ENCODE assay signal across 9 mouse cellular contexts in genomic region chr10:117229826-117230225, GRCm38 (mm10). TPM values are rescaled to one million over a fixed set of nuclear protein-coding genes. Genes with fewer than 3 reads are reported as not detected.
DNase-seq lines count a peak whose midpoint lies in the region; ATAC-seq and TF ChIP-seq lines count a peak whose summit lies in the region.
"Had no signal": no experiment of that assay in that cellular context is flagged by ENCODE, and none has a peak within 500 bp of the region (broad histone marks: within the 10 kb centered on the region; RNA-seq: fewer than 3 reads in every experiment).

No protein-coding gene starts in this region.

- no peak for TF ChIP-seq CTCF in midbrain, postnatal 0 days (IDR thresholded peaks at IDR 0.05)
- no peak for TF ChIP-seq CTCF in stomach, postnatal 0 days (IDR thresholded peaks at IDR 0.05; ENCODE audit: low read depth)

- ATAC-seq in midbrain, postnatal 0 days (ENCODE audit: low FRiP score), result no peak
- ATAC-seq in midbrain, embryonic 13.5 days, result no peak
- ATAC-seq in kidney, embryonic 16.5 days (ENCODE audit: low FRiP score, low TSS enrichment), result peak; percentile 94
- peak; percentile 59; the same call in 1 of the 2 replicates for ATAC-seq in stomach, postnatal 0 days (ENCODE audit: low FRiP score, low TSS enrichment)

- no peak for TF ChIP-seq EP300 in stomach, postnatal 0 days (optimal IDR thresholded peaks at IDR 0.05)

- peak; percentile 12 for DNase-seq in embryo, embryonic 10 days (ENCODE audit: low spot score)
- no peak for DNase-seq in embryo, embryonic 9.5 days (ENCODE audit: extremely low spot score)
- DNase-seq in midbrain, postnatal 0 days (ENCODE audit: low spot score), result peak; percentile 13
- DNase-seq in stomach, postnatal 0 days (ENCODE audit: low spot score), result peak; percentile 32
- DNase-seq in layer of hippocampus, adult 8-10 months (ENCODE audit: low spot score in 2 of 2), result no peak
- DNase-seq in gastrocnemius, postnatal 4 days (ENCODE audit: low spot score in 2 of 2), result no peak

- no peaks in the 10 kb centered on the region for H3K9me3 ChIP-seq in midbrain, postnatal 0 days (ENCODE audit: low read length)
- H3K9me3 ChIP-seq in midbrain, embryonic 13.5 days, result no peaks in the 10 kb centered on the region
- H3K9me3 ChIP-seq in kidney, embryonic 16.5 days (ENCODE audit: low read length), result no peaks in the 10 kb centered on the region
- no peaks in the 10 kb centered on the region for H3K9me3 ChIP-seq in stomach, postnatal 0 days (ENCODE audit: control insufficient read depth, low read length)

- no peak overlapping the region for H3K4me2 ChIP-seq in midbrain, postnatal 0 days (ENCODE audit: low read depth, low read length, poor library complexity, severe bottlenecking)
- no peak overlapping the region for H3K4me2 ChIP-seq in midbrain, embryonic 13.5 days (replicated peaks)
- peak overlapping the region; percentile 14 for H3K4me2 ChIP-seq in kidney, embryonic 16.5 days (replicated peaks; ENCODE audit: low read depth, low read length)
- H3K4me2 ChIP-seq in stomach, postnatal 0 days (replicated peaks; ENCODE audit: low read depth), result 0 out of 2 replicates have a peak overlapping the region, but pooled peaks have one; percentile 8

- H3K9ac ChIP-seq in midbrain, postnatal 0 days (replicated peaks; ENCODE audit: low read length, poor library complexity, severe bottlenecking), result no peak overlapping the region
- no peak overlapping the region for H3K9ac ChIP-seq in midbrain, embryonic 13.5 days (replicated peaks)
- no peak overlapping the region for H3K9ac ChIP-seq in kidney, embryonic 16.5 days (replicated peaks; ENCODE audit: low read length)
- no peak overlapping the region for H3K9ac ChIP-seq in stomach, postnatal 0 days (ENCODE audit: low read length)

- WGBS in midbrain, postnatal 0 days, result 69% methylated on average over 16 of the region's 16 CpGs
- 77% methylated on average over 16 of the region's 16 CpGs for WGBS in midbrain, embryonic 13.5 days
- WGBS in kidney, embryonic 16.5 days, result 39% methylated on average over 16 of the region's 16 CpGs
- WGBS in stomach, postnatal 0 days, result 67% methylated on average over 16 of the region's 16 CpGs

- no peaks in the 10 kb centered on the region for H3K4me1 ChIP-seq in midbrain, postnatal 0 days (ENCODE audit: insufficient read depth, low read length)
- H3K4me1 ChIP-seq in midbrain, embryonic 13.5 days (replicated peaks), result peaks cover 5% of the 10 kb centered on the region
- H3K4me1 ChIP-seq in kidney, embryonic 16.5 days (ENCODE audit: insufficient read depth, low read length), result peaks cover 12% of the 10 kb centered on the region
- 0 out of 2 replicates have a peak, but pooled peaks cover under 1% of the 10 kb centered on the region for H3K4me1 ChIP-seq in stomach, postnatal 0 days (replicated peaks; ENCODE audit: control insufficient read depth, insufficient read depth)

- H3K27ac ChIP-seq in midbrain, postnatal 0 days (ENCODE audit: low read depth, low read length), result no peak overlapping the region
- H3K27ac ChIP-seq in midbrain, embryonic 13.5 days, result no peak overlapping the region
- peak overlapping the region; percentile 86 for H3K27ac ChIP-seq in kidney, embryonic 16.5 days (ENCODE audit: low read length)
- H3K27ac ChIP-seq in stomach, postnatal 0 days (replicated peaks), result no peak overlapping the region

- H3K4me3 ChIP-seq in midbrain, postnatal 0 days (ENCODE audit: low read depth, low read length), result no peak overlapping the region
- H3K4me3 ChIP-seq in midbrain, embryonic 13.5 days (replicated peaks), result no peak overlapping the region
- no peak overlapping the region for H3K4me3 ChIP-seq in kidney, embryonic 16.5 days (ENCODE audit: low read length)
- H3K4me3 ChIP-seq in stomach, postnatal 0 days (ENCODE audit: low read depth, low read length), result no peak overlapping the region

- no peaks in the 10 kb centered on the region for H3K27me3 ChIP-seq in midbrain, postnatal 0 days (ENCODE audit: insufficient read depth, low read length)
- H3K27me3 ChIP-seq in midbrain, embryonic 13.5 days, result no peaks in the 10 kb centered on the region
- no peaks in the 10 kb centered on the region for H3K27me3 ChIP-seq in kidney, embryonic 16.5 days (ENCODE audit: insufficient read depth, low read length)
- no peaks in the 10 kb centered on the region for H3K27me3 ChIP-seq in stomach, postnatal 0 days (ENCODE audit: control insufficient read depth, insufficient read depth, low read length)

- no peaks in the 10 kb centered on the region for H3K36me3 ChIP-seq in midbrain, postnatal 0 days (ENCODE audit: insufficient read depth, low read length)
- H3K36me3 ChIP-seq in midbrain, embryonic 13.5 days, result no peaks in the 10 kb centered on the region
- no peaks in the 10 kb centered on the region for H3K36me3 ChIP-seq in kidney, embryonic 16.5 days (ENCODE audit: insufficient read depth, low read length)
- H3K36me3 ChIP-seq in stomach, postnatal 0 days (ENCODE audit: control insufficient read depth, insufficient read depth, low read length), result no peaks in the 10 kb centered on the region

RNA-seq across cellular contexts. Expression of gene Yeats4, which starts 5.5 kb away (rescaled TPM):
- 79.0 and 90.4 TPM in 2 replicates for total RNA-seq in midbrain, postnatal 0 days (2014; rRNA removed)
- 104 and 107 TPM in 2 replicates for polyA plus RNA-seq in midbrain, postnatal 0 days (2015; fragmentation: Nextera tagmentation; extraction: Ambion mirVana)
- 141 and 160 TPM in 2 replicates for polyA plus RNA-seq in midbrain, embryonic 13.5 days (2015; fragmentation: Nextera tagmentation; extraction: Ambion mirVana)
- 67.3 and 70.7 TPM in 2 replicates for polyA plus RNA-seq in kidney, embryonic 16.5 days (2015; fragmentation: Nextera tagmentation; extraction: Ambion mirVana)
- polyA plus RNA-seq in stomach, postnatal 0 days (2015; fragmentation: Nextera tagmentation; extraction: Ambion mirVana), result 36.9 and 38.2 TPM in 2 replicates
- 10 to 100 TPM; 39.1 to 45.2 (median 40.7) TPM for total RNA-seq in layer of hippocampus, adult 8-10 months (2022)
- total RNA-seq in gastrocnemius, postnatal 4 days (2021), result 10 to 100 TPM; 29.6 to 33.2 TPM

RNA-seq across cellular contexts. Expression of gene 9530003J23Rik, which starts 8.7 kb away (rescaled TPM):
- total RNA-seq in midbrain, postnatal 0 days (2014; rRNA removed), result not detected in 2 replicates
- 0.22 and 0.26 TPM in 2 replicates for polyA plus RNA-seq in midbrain, postnatal 0 days (2015; fragmentation: Nextera tagmentation; extraction: Ambion mirVana)
- not detected in 2 replicates for polyA plus RNA-seq in midbrain, embryonic 13.5 days (2015; fragmentation: Nextera tagmentation; extraction: Ambion mirVana)
- polyA plus RNA-seq in kidney, embryonic 16.5 days (2015; fragmentation: Nextera tagmentation; extraction: Ambion mirVana), result not detected in 2 replicates
- not detected in 2 replicates for polyA plus RNA-seq in stomach, postnatal 0 days (2015; fragmentation: Nextera tagmentation; extraction: Ambion mirVana)
- not detected for total RNA-seq in layer of hippocampus, adult 8-10 months (2022)
- not detected for total RNA-seq in gastrocnemius, postnatal 4 days (2021)
- polyA plus RNA-seq: intestine, embryonic 14.5 days had no signal

RNA-seq across cellular contexts. Expression of gene Lyz2, which starts 52.3 kb away (rescaled TPM):
- total RNA-seq in midbrain, postnatal 0 days (2014; rRNA removed), result 9.7 and 13.0 TPM in 2 replicates
- polyA plus RNA-seq in midbrain, postnatal 0 days (2015; fragmentation: Nextera tagmentation; extraction: Ambion mirVana), result 23.8 and 26.8 TPM in 2 replicates
- polyA plus RNA-seq in midbrain, embryonic 13.5 days (2015; fragmentation: Nextera tagmentation; extraction: Ambion mirVana), result 14.7 and 19.0 TPM in 2 replicates
- polyA plus RNA-seq in kidney, embryonic 16.5 days (2015; fragmentation: Nextera tagmentation; extraction: Ambion mirVana), result 54.1 and 65.5 TPM in 2 replicates
- 48.9 and 54.0 TPM in 2 replicates for polyA plus RNA-seq in stomach, postnatal 0 days (2015; fragmentation: Nextera tagmentation; extraction: Ambion mirVana)
- 100 to 1,000 TPM in 2 of 4 experiments, 10 to 100 TPM in 2; 14.0 to 253 (median 119) TPM for total RNA-seq in layer of hippocampus, adult 8-10 months (2022)
- total RNA-seq in gastrocnemius, postnatal 4 days (2021), result 10 to 100 TPM; 47.6 to 56.3 TPM

Comparison
In these comparisons a context has a peak if more than half of its experiments do, and no peak if none do; other contexts are left out.
1. DNase-seq: peak in embryo, embryonic 10 days (single experiment), midbrain, postnatal 0 days (single experiment) and stomach, postnatal 0 days (single experiment); none in embryo, embryonic 9.5 days (single experiment), layer of hippocampus, adult 8-10 months (0 of 2) and gastrocnemius, postnatal 4 days (0 of 2).
2. ATAC-seq: peak in kidney, embryonic 16.5 days (single experiment) and stomach, postnatal 0 days (single experiment); none in midbrain, postnatal 0 days (single experiment) and midbrain, embryonic 13.5 days (single experiment).
3. H3K4me2 ChIP-seq: peak in kidney, embryonic 16.5 days (single experiment) and stomach, postnatal 0 days (single experiment); none in midbrain, postnatal 0 days (single experiment) and midbrain, embryonic 13.5 days (single experiment).